Mouse (Mus musculus) midbrain, embryonic 16.5 days (tissue): ENCODE results near the gene Tff1. TPM values are rescaled to one million over a fixed set of nuclear protein-coding genes. Genes with fewer than 3 reads are reported as not detected.

Source experiments
- ATAC-seq: fragments of 200-750 bp; cut with Nextera tagmentation; 2 replicates; pipeline ENCODE4 v1.8.0; 2017; ENCODE audit warnings: moderate TSS enrichment
- H3K27ac ChIP-seq: fragments of 300-500 bp; sonication (generic); 2 replicates; pipeline ENCODE4 v1.5.1; 2014; ENCODE audit warnings: mild to moderate bottlenecking, low read length, mixed read lengths
- H3K27me3 ChIP-seq: fragments of 300-500 bp; sonication (generic); 2 replicates; pipeline ENCODE4 v1.6.1; 2014; ENCODE audit warnings: low read depth, low read length, mixed read lengths; ENCODE audit not compliant: control insufficient read depth, insufficient read depth
- H3K36me3 ChIP-seq: fragments of 300-500 bp; sonication (generic); 2 replicates; pipeline ENCODE4 v1.6.1; 2014; ENCODE audit warnings: mild to moderate bottlenecking, low read length, moderate library complexity, mixed read lengths; ENCODE audit not compliant: control insufficient read depth, insufficient read depth
- H3K4me1 ChIP-seq: fragments of 300-500 bp; sonication (generic); 2 replicates; pipeline ENCODE4 v1.6.1; 2014; ENCODE audit warnings: mild to moderate bottlenecking, low read length, mixed read lengths; ENCODE audit not compliant: control insufficient read depth, insufficient read depth
- H3K4me2 ChIP-seq: fragments of 300-500 bp; sonication (generic); 2 replicates; pipeline ENCODE4 v1.6.1; 2014; ENCODE audit warnings: mild to moderate bottlenecking, low read length, mixed read lengths
- H3K4me3 ChIP-seq: fragments of 300-500 bp; sonication (generic); 2 replicates; pipeline ENCODE4 v1.5.1; 2014; ENCODE audit warnings: low read depth, mild to moderate bottlenecking, low read length, moderate library complexity, mixed read lengths
- H3K9ac ChIP-seq: fragments of 300-500 bp; sonication (generic); 2 replicates; pipeline ENCODE4 v1.6.1; 2014; ENCODE audit warnings: low read depth, low read length, mixed read lengths
- H3K9me3 ChIP-seq: fragments of 300-500 bp; sonication (generic); replicated peaks from 2 replicates; pipeline ENCODE4 v1.6.1; 2014; ENCODE audit warnings: mild to moderate bottlenecking, low read length, mixed read lengths; ENCODE audit not compliant: control insufficient read depth, poor library complexity, severe bottlenecking
- WGBS: fragments of 180-500 bp; shearing (Covaris S2); extraction: QIAGEN DNeasy Blood & Tissue Kit; methylation state at CpG from one replicate; pipeline ENCODE4 v1.1.7; 2014; 5-methylcytosine and 5-hydroxymethylcytosine counted together
- polyA plus RNA-seq: library from polyadenylated mRNA; unstranded; fragments of >200 nt; fragmentation: Nextera tagmentation; extraction: Ambion mirVana; gene quantifications from 2 replicates; pipeline ENCODE4 v1.2.1, GENCODE M21; 2015

The Tff1 gene
- not detected in 2 replicates for polyA plus RNA-seq

GRCm38 (mm10) chr17:31165127-31165526 lies at the start of gene Tff1:
Tff1 (minus strand) TSS chr17:31165277.
- H3K4me1 ChIP-seq: no peaks in the 10 kb centered on the region
- H3K9me3 ChIP-seq: no peaks in the 10 kb centered on the region
- H3K4me3 ChIP-seq: no peak within 1 kb of the TSS
- no peak within 1 kb of the TSS for H3K4me2 ChIP-seq
- WGBS: 88% methylated on average over 6 of the region's 6 CpGs
- H3K27ac ChIP-seq: no peak within 1 kb of the TSS
- no peaks in the 10 kb centered on the region for H3K27me3 ChIP-seq
- H3K9ac ChIP-seq: no peak within 1 kb of the TSS
- H3K36me3 ChIP-seq: no peaks in the 10 kb centered on the region
- ATAC-seq: no peak

- no peak overlapping the region for H3K4me3 ChIP-seq
- 92% methylated on average over 6 of the region's 6 CpGs for WGBS
- H3K4me2 ChIP-seq: no peak overlapping the region
- no peak overlapping the region for H3K27ac ChIP-seq
- H3K4me1 ChIP-seq: no peaks in the 10 kb centered on the region
- H3K36me3 ChIP-seq: no peaks in the 10 kb centered on the region
- H3K9me3 ChIP-seq: no peaks in the 10 kb centered on the region
- no peak for ATAC-seq
- H3K27me3 ChIP-seq: no peaks in the 10 kb centered on the region
- no peak overlapping the region for H3K9ac ChIP-seq
Measured at GRCm38 (mm10) chr17:31211881-31212280, 46.8 kb upstream of the Tff1 start.

- no peaks in the 10 kb centered on the region for H3K36me3 ChIP-seq
- H3K27ac ChIP-seq: no peak overlapping the region
- no peak overlapping the region for H3K9ac ChIP-seq
- no peaks in the 10 kb centered on the region for H3K9me3 ChIP-seq
- ATAC-seq: no peak
- H3K4me2 ChIP-seq: no peak overlapping the region
- H3K27me3 ChIP-seq: no peaks in the 10 kb centered on the region
- H3K4me1 ChIP-seq: no peaks in the 10 kb centered on the region
- H3K4me3 ChIP-seq: no peak overlapping the region
- 91% methylated on average over 7 of the region's 7 CpGs for WGBS
Measured at GRCm38 (mm10) chr17:31210299-31210698, 45.2 kb upstream of the Tff1 start.

- Histone ChIP-seq H3K4me2 (no peak overlapping the region), H3K4me3 (no peak overlapping the region), H3K36me3 (no peaks in the 10 kb centered on the region), H3K9me3 (no peaks in the 10 kb centered on the region), H3K4me1 (no peaks in the 10 kb centered on the region), H3K9ac (no peak overlapping the region), H3K27me3 (no peaks in the 10 kb centered on the region), H3K27ac (no peak overlapping the region)
- ATAC-seq: no peak
- 95% methylated on average over 11 of the region's 11 CpGs for WGBS
Measured at GRCm38 (mm10) chr17:31209376-31209930, 44.4 kb upstream of the Tff1 start.

GRCm38 (mm10) chr17:31208654-31209053 lies 43.6 kb upstream of the Tff1 start:
- no peak for ATAC-seq
- Histone ChIP-seq H3K36me3 (no peaks in the 10 kb centered on the region), H3K4me1 (no peaks in the 10 kb centered on the region), H3K4me2 (no peak overlapping the region), H3K27ac (no peak overlapping the region), H3K9ac (no peak overlapping the region), H3K9me3 (no peaks in the 10 kb centered on the region), H3K4me3 (no peak overlapping the region), H3K27me3 (no peaks in the 10 kb centered on the region)
- WGBS: 90% methylated on average over 8 of the region's 8 CpGs

GRCm38 (mm10) chr17:31207771-31208334 lies 42.8 kb upstream of the Tff1 start, which contains the start of gene Ubash3a:
Ubash3a (plus strand) TSS chr17:31207873.
- H3K4me1 ChIP-seq: no peaks in the 10 kb centered on the region
- no peak within 1 kb of the TSS for H3K4me3 ChIP-seq
- H3K27me3 ChIP-seq: no peaks in the 10 kb centered on the region
- no peaks in the 10 kb centered on the region for H3K9me3 ChIP-seq
- H3K9ac ChIP-seq: no peak within 1 kb of the TSS
- H3K36me3 ChIP-seq: no peaks in the 10 kb centered on the region
- 87% methylated on average over 12 of the region's 12 CpGs for WGBS
- H3K27ac ChIP-seq: no peak within 1 kb of the TSS
- H3K4me2 ChIP-seq: no peak within 1 kb of the TSS
- no peak for ATAC-seq

GRCm38 (mm10) chr17:31198877-31199276 lies 33.8 kb upstream of the Tff1 start, which contains the start of gene Tmprss3:
Tmprss3 (minus strand) TSS chr17:31198977.
- ATAC-seq: no peak
- no peak within 1 kb of the TSS for H3K9ac ChIP-seq
- H3K4me3 ChIP-seq: no peak within 1 kb of the TSS
- H3K27me3 ChIP-seq: no peaks in the 10 kb centered on the region
- no peak within 1 kb of the TSS for H3K27ac ChIP-seq
- 88% methylated on average over 11 of the region's 11 CpGs for WGBS
- no peak within 1 kb of the TSS for H3K4me2 ChIP-seq
- H3K36me3 ChIP-seq: no peaks in the 10 kb centered on the region
- H3K4me1 ChIP-seq: no peaks in the 10 kb centered on the region
- no peaks in the 10 kb centered on the region for H3K9me3 ChIP-seq

- ATAC-seq: no peak
- H3K27ac ChIP-seq: no peak overlapping the region
- H3K4me2 ChIP-seq: no peak overlapping the region
- no peaks in the 10 kb centered on the region for H3K27me3 ChIP-seq
- no peak overlapping the region for H3K4me3 ChIP-seq
- 91% methylated on average over 7 of the region's 7 CpGs for WGBS
- no peak overlapping the region for H3K9ac ChIP-seq
- H3K4me1 ChIP-seq: no peaks in the 10 kb centered on the region
- H3K36me3 ChIP-seq: no peaks in the 10 kb centered on the region
- H3K9me3 ChIP-seq: no peaks in the 10 kb centered on the region
Measured at GRCm38 (mm10) chr17:31196283-31196682, 31.2 kb upstream of the Tff1 start.

- no peak overlapping the region for H3K27ac ChIP-seq
Measured at GRCm38 (mm10) chr17:31195207-31195606, 30.1 kb upstream of the Tff1 start.

More at GRCm38 (mm10) chr17:31195207-31195606, 30.1 kb upstream of the Tff1 start:
- Histone ChIP-seq H3K9ac (no peak overlapping the region), H3K36me3 (no peaks in the 10 kb centered on the region), H3K4me2 (no peak overlapping the region), H3K9me3 (no peaks in the 10 kb centered on the region), H3K27me3 (no peaks in the 10 kb centered on the region), H3K4me3 (no peak overlapping the region), H3K4me1 (no peaks in the 10 kb centered on the region)
- WGBS: 70% methylated on average over 6 of the region's 6 CpGs
- ATAC-seq: no peak
